Mouse (Mus musculus): ENCODE results near the gene Elob.

Gene Elob

DNA sequence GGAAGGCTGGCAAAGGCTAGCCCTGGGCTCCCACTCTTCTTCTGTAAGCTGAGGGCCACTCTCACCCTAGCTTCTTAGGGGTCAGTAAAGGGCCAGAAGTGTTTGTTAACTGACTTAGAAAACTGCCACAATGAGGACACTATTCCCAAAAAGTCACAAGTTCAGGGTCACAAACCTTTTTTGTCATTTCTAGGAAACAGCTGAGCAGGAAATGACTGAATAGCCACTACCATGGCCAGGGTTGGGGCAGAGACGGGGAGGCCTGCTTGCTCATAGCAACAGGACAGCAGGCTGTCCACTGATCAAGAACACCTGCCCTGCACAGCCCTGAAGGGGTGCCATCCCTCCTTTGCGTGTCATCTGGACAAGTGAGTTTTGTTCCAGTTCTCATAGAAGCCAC, 51.8 kb downstream of the Elob start:
- DNase-seq: no peak

DNA sequence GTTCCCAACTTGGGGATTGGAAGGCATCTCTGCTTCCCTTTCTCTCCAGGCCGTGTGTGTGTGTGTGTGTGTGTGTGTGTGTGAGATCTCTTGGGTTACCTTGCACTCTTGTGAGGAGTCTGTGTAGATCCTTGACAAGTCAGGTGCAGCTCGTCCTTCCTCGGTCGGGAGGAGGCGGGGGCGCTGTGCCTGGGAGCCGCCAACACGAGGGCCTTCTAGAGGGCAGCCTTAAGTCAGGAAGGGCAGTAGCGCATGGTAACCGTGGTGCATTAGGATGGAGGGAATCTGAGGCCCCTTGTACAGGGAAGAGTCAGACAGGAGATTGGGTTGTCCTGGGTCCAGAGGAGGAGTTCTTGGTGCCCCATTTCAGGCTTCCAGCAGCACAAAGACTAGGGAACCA, 52.7 kb downstream of the Elob start:
- no peak for DNase-seq

Data from right cerebral cortex, postnatal 25 days (tissue).